Mouse (Mus musculus): ENCODE data around the gene CK137956.

GRCm38 (mm10) chr4:127935369-127935768 is 35.4 kb downstream of the CK137956 start:
- TF ChIP-seq TAL1 (IDR thresholded peaks at IDR 0.05; ENCODE audit: low read length), result no peak
- TF ChIP-seq GATA1 (IDR thresholded peaks at IDR 0.05; ENCODE audit: low read length), result no peak

Data from erythroblast, embryonic 14.5 days (primary cell).